Mouse (Mus musculus) ZHBTc4 (cell line): ENCODE results near the gene Abhd12.
"Not testable (repeated sequence)": the region's sequence is repeated elsewhere in the genome, so short reads cannot be mapped to it uniquely, and the experiment has no call there.

Experiments
- DNase-seq: peaks from one replicate; pipeline ENCODE4 v3.0.0-alpha.2; 2011; ENCODE audit warnings: low read depth, low spot score

Gene Abhd12

DNA sequence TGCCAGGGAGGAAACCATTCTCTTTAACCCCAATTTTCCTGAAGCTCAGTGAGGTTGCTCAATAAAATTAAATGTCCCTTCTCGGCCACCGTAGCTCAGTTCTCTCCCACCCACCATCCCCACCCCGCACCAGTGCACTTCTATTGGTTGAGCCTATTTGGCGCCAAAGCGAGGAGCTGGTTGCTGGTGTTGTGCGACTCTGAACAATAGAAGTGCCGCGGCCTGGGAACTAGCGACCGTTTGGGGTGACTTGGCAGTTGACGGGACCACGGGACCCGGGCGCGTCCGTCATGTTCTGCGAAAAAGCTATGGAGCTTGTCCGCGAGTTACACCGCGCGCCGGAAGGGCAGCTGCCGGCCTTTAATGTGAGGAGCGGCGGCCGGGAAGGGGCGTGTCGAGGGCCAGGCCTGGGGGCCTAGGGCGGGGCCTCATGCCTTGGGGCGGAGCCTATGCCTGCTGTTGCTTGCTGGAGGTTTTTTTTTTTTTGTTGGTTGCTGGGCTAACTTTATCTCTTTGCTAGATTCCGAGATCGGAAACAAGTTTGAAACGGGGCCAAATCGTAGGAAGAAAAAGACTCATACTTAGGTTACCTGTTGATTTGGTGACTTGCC is 5.0 kb upstream of the Abhd12 start:
- DNase-seq = peak; percentile 98

DNA sequence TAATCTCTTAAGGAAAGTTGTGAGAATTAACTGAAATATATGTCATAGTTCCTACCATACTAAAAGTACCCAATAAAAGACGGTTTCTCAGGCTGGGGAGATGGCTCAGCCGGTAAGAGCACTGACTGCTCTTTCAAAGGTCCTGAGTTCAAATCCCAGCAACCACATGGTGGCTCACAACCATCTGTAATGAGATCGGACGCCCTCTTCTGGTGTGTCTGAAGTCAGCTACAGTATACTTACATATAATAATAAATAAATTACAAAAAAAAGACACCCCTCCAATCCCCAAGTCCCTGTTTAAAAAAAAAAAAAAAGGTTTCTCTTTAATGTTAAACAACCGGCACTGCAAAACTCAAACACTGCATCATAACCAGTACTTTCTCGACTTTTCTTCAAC is 4.3 kb upstream of the Abhd12 start:
- not testable (repeated sequence) for DNase-seq

DNA sequence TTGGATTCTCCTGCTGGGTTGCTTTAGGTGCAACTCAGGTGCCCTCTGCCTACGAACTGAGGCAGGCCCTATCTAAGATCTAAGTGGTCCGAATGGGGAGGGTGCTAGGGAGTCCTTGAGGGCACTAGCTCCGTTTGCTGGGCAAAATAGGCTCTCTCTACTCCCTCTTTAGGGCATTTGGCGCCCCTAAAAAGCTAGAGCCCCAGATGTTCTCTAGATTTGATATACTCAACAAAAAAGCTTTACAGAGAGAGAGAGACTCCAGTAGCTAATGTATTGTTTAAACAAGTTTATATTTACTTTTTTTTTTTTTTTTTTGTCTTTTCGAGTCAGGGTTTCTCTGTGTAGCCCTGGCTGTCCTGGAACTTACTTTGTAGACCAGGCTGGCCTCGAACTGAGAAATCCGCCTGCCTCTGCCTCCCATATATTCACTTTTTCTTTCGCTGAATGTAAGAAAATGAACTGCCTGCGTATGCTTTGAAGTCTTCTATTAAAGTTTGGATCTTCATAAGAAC is 452 bp upstream of the Abhd12 start, which contains the start of gene Gins1:
TSS of gene Gins1 (plus strand) at position 465 of the 515 bp plus-strand sequence.
- DNase-seq = no peak

DNA sequence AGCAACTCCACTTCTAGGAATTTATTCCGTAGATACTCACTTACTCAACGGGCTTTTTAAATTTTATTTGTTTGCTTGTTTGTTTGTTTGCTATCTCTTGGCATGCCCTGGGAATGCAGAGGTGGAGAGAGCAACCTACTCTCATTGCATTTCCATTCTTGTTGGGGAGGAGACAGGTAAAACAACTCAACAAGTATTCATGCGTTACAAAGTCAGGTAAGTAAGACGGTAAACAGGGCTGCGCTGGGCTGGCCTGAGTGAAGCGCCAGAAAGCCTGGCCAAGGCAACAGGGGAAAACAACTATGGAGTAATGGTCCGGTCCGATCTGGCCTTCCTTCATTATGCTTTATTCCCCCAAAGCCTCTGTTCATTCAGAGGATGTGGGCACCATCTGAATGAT is 2.2 kb downstream of the Abhd12 start:
- DNase-seq = no peak

DNA sequence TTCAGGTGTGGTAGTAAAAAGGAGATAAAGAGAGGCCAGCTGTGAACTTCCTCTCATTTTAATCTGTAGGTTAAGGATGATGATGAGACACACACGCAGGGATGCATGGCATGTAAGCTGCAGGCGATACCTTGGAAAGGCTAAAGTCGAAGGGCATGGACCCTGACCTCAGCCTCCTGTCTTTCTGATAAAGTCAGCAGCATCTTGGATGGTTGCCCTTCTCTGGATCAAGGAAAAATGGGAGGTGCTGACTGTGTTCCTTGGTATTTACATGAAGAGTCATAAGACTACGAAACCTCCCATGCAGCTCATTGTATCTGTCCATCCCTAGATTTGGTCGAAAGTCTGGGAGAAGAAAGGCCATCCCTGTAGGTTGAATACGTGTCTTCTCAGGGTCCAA is 4.2 kb downstream of the Abhd12 start:
- no peak for DNase-seq

DNA sequence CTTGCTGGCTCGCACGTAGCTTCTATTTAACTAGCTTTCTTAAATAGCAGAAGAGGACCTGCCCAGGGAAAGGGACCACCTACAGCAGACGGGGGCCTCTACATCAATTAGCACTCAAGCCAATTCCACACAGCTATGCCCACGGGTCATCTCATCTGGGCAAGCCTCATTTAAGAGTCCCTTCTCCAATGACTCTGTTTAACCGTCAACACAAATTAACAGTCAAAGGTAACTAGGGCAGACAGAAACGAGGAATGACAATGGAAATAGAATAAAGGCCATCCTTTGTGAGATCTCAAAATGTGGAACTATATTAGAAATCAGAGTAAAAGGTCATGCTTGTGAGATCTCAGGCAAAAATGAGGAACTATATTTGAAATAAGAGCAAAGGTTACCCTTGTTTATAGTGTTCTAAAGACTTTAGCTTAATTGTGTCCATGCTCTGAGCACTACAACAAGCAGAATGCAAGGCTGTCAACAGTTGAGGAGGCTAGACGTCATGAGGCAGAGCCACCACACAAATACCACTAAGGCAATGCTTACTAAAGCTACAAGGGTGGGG is 8.8 kb downstream of the Abhd12 start:
- no peak for DNase-seq

DNA sequence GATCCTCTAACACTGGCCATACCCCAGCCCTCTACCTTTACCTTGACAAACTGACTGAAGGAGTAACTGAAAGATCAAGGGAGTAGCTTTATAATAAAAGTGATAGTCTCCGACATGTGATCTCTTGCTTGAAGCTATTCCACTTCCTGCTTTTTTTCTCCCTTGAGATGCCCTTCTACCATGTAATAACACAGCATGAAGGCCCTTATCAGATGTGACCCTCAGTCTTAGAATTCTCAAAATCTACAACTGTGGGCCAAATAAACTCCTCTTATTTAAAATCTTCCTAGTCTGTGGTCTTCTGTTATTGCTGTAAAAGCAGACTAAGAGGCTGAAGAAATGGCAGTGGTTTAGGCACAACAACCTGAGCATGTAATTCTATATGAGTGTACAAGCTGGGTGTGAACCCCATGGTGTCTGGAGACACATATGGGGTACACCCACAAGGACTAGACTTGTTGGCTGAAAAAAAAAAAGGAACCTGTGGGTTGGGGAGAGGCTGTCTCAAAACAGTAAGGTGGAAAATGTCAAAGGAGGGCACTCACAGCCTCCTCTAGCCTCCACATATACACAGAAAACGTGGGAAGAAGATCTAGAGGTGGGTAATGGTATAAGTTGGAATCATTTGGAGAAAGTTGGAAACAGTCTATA is 9.8 kb downstream of the Abhd12 start:
- no peak for DNase-seq

DNA sequence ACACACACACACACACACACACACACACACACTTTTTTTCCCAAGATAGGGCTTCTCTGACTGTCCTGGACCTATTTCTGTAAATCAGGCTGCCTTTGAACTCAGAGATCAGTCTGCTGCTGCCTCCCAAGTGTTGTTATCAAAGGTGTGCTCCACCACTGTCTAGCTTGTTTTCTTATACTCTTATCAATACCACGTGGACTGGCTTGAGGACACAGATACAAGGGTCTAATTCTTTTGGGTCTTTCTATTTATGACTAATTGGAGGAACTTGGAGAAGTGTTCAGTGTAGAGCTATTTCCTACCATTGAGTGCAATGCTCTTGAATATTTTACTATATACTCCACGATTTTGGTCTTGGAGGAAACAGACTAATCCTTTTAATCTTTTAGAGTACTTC is 17.2 kb downstream of the Abhd12 start:
- DNase-seq = no peak

DNA sequence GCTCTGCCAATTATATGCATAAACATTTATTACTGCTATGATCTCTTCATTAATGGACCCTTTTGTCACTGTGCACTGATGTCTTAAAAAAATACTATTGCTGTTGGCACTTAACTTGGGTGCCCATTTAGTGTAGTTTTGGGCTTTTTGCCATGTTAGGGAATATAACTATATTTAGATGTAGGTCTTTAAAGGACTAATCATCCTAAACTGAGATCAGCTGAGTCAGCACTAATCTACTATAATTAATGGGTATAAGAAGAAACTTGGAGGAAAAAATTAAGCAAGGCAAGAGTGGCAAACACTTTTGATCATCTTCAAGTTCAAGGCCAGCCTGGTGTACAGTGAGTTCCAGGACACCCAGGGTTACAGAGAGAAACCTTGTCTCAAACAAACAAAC is 18.2 kb downstream of the Abhd12 start:
- DNase-seq = no peak

DNA sequence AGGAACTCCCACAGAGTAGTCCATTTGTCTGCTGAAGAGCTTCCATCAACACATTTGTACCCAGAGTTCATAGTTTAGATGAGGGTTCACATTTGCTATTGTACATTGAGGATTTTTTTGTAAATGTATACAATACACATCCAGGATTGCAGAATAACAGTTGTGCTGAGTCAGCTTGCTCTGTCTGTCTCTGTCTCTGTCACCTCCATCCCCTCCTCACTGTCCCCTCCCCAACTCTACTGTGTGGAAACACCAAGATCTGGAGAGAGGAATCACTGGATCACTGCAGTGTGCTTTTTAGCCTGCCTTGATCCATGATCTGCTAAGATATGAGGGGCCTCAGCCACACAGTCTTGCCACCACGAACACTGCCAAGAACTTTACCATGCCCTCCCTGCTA is 18.7 kb downstream of the Abhd12 start:
- no peak for DNase-seq

DNA sequence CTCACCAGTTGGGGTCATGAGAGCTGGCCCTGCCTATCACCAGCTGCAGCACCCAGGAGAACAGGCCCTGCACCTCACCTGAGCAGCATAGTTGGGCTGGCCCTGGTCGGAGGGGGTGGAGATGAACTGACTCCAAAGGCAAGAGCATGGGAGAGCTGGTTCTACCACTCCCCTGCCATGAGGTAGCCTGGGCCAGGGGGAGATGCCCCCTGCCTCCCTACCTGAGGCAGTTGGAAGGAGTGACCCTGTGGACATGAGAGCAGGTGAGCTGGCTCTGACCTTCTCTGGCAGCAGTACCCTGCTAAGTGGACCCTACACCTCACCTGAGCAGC is 19.8 kb downstream of the Abhd12 start:
- no peak for DNase-seq

DNA sequence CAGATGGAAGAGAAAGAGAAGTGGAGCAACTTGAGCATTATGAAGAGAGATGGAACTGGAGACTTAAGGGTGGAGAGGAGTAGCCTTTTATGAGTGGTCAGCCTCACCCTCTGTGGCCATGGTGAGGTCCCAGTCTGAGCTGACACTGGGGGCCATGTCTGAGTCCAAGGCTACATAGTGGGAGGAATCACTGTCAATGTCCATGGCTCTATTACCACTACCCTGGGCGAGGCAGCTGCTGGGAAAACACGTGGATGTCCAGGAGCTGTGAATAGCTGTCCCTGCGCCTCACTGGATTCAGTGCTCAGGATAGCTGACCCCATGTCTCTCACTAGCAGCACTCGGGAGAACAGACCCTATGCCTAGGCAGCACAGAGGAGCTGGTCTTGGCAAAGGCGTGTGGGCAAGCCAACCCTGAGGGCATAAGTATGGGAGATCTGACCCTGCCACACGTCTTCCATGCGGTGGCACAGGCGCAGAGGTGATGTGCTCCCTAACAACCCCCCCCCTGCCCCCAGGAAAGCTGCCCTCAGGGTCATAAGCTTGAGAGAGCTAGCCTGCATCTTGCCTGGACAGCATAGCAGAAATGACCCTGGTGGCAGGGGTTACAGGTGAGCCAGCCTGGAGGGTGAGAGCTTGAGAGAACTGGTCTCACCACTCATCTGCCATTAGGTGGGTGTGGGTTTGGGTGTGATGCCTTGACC is 20.3 kb downstream of the Abhd12 start:
- DNase-seq = no peak

DNA sequence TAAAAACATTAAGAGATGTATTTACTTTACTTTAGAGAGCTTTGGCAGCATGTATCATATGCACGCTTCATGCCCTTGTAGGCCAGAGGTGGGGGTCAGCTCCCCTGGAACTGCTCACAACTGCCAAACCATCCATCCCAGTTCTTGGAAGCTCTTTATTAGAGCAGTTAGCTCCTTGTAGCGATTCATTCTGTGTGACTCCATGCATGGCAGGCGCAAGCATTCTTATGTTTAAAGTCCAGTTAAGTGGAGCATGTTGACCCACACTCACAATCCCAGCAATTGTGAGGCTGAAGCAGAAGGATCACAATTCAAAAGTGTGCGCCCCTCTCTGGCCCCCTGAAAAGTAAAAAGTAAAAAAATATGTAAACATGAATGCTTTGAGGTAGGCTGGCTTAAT is 27.0 kb downstream of the Abhd12 start:
- DNase-seq = no peak

DNA sequence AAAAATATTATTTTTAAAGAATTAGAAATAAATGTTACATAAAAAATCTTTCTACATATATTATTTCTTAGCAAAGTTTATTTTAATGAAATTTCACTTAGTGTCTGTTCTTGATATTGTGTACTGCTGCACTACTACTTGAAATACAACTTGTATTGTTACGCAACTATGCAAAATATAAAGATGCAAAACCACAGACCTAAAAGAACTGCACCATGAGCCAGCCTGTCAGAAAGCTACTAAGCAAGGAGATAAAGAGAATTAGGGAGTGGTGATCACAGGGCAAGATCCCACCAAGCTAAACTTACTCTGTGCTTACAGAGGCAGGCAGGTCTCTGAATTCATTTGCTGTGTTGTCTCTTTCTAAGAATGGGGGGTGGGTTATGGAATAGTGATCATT is 29.3 kb downstream of the Abhd12 start:
- no peak for DNase-seq

DNA sequence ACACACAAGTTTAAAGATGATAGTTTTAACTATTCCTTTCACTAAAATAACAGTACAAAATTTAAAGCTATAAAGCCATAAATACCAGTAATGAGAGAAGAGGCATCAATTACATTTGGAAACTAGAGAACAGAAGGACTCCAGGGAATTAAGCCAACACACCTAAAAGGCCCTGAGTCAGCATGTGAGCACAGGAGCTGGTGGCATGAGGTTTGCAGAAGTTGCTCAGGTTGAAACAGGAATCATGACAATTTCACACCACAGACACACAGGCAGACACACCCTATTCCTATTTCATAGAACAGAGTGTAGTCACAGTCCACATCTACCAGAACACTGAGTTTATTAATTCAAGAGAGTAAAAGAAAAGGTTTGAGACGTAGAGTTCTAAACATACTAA is 30.0 kb downstream of the Abhd12 start:
- no peak for DNase-seq

DNA sequence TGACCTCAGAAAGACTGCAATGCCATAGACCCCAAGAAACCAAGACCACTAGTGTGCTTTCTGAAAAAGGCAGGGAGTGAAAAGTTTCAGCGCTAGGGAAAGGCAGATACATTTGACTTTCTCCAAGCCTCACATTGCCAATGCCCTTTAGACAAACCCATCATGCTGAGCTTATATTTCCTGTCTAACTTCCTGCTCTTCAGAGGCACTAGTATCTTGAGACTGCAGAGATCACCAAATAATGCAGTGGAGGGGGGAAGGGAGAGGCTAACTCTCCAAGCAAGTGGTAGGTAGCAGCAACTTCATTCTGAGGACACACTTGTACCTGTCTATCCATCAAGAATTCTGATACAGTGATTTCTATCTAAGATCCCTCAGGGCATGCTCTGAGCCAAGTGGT is 35.1 kb downstream of the Abhd12 start:
- DNase-seq = no peak

DNA sequence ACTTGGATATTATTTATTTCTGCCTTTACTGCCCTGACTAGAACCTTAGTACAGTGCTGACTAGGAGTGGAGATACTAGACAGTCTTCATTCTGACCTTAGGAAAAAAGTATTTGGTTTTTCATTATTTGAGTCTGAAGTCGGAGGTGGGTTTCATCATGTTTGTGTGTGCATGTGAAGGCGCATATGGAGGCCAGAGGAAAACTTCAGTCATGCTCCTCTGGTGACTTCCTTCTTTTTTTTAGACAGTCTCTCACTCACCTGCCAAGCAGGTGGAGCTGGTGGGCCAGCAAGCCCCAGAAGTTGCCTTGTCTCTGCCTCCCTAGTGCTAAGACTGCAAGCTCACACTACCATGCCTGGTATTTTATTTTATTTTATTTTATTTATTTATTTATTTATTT is 37.5 kb downstream of the Abhd12 start:
- no peak for DNase-seq

DNA sequence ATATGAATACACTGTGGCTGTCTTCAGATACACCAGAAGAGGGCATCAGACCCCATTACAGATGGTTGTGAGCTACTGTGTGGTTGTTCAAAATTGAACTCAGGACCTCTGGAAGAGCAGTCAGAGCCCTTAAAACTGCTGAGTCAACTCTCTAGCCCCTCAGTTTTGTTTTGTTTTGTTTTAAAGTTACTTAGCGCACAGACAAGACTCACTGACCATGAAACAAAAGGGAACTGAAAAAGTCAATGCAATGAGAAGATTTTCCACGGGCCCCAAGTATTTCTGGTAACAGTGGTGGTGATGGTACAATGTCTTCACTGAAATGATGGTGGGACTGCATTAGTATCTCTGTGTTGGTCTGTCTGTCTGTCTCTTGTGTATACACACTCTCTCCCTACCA is 43.4 kb downstream of the Abhd12 start:
- DNase-seq = no peak

DNA sequence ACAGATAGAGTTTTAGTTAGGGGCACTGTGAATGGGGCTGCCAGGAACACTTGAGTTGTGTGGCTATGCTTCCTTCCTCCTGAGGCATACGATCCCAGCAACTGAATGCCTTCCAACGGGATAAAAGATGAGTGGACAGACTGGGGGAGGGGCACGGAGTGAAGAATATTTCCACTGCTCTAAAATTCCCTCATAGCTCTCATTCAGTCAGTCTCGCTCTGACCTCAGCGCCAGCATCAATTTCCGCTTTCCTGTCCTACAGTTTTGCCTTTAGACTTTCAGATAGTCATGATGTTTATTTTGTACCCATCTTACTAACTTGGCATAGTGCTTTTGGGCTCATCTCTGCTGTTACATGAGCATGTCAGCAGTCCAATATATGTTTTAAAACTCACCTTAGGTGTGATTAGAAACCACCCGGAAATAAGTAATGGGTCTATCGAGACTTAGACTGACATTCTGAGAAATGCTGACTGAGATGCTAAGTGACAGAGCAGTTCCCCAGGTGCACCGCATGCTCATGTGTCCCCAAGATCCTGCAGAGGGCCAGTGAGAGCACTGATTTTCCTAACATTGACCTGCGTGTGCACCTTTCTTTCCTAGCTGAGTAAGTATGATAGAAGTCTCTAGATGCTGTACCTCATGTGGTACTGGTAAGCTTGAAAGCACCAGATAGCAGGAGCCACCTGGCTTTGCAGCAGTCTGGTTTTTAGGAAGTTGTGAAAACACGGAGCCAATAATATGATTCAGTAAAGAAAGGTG is 44.7 kb downstream of the Abhd12 start:
- no peak for DNase-seq

DNA sequence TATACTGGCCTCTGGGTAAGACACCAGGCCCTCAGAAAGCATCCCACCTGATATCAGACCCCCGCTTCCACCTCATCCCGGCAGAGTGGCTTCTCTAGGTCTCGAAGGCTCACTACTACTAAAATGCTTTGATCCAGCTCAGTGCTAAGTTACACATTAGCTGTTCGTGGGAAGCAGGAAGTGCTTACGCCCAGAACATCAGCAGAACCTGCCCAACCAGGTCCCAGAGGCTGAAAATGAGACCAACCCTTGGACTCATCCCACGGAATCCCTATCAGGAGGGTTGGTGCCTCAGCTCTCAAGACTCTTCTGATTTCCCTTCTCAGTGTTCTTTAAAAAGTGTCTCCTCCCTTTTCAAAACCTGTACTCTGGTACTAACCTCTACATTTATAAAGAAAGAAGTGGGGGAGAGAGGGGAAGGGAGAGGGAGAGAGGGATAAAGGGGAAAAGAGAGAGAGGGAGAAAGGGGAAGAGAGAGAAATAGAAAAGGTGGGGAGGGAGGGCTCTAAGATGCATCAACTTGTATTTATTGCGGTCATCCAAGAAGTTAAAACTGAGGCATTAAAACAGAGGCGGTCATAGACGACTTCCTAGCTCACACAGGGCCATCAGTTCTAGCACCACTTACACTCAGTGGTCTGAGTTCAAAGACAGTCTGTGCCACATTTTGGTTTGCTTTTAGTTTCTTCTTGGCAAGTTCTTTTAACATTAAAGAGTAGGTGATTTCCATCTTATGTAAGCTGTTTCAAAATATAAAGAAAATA is 45.6 kb downstream of the Abhd12 start:
- DNase-seq = no peak

DNA sequence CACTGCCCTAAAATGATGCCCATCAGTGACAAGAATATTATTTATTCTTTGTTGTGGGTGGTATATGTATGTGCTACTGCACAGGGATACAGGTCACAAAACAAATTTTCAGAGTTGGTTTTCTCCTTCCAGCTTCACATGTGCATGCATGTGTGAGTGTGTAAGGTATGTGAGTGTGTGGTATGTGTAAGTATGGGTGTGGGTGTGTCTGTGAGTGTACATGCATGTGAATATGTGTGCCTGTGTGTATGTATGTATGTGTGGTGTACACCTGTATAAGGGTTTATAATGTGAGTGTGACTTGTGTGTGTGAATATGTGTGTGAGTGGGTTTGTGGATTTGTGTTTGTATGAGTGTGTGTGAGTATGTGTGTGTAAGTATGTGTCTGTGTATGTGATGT is 49.4 kb downstream of the Abhd12 start:
- no peak for DNase-seq
